Mouse (Mus musculus): ENCODE measurements around the gene Agap1.

DNA sequence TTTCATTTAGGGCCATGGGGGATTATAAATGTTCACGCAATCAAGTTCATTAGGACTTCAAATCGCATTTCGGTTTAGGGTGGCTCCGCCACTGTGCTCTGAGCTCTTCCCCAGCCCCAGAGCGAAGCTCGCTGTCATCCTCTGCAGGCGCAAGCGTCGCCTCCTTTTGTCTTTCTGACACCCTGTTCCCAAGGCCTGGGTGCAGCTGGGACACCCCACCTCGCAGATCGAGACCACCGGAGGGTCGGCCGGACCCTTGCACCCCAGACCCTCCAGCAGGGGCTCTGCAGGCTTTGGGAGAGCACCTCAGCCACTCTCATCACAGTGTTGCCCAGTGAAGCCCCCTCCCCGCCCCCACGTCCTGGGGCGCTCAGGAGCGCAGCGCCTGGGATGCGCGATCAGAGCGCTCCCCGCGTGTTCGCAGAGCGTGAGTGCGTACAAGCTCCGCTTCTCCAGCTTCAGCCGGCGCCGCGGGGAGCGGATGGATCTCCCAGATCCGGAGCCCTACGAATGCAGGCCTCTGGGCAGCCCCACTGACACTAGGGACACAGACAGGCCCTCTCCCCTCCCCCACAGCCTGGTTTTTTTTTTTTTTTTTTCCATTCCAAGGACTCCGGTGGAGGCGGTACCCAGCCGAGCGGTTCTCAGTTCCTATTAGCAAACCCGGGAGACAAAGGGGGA is 487.2 kb downstream of the Agap1 start:
- no peak for TF ChIP-seq POLR2A (IDR thresholded peaks at IDR 0.05; ENCODE audit: control insufficient read depth in 1 of 2, insufficient read depth in 1 of 2, low read depth in 1 of 2, low read length in 2 of 2, poor library complexity in 1 of 2)
- no peak for TF ChIP-seq ETS1 (IDR thresholded peaks at IDR 0.05; ENCODE audit: low read depth, low read length)
- no peak for TF ChIP-seq CTCF (IDR thresholded peaks at IDR 0.05 in 2 of 3, conservative IDR thresholded peaks at IDR 0.05 in 1 of 3; ENCODE audit: control insufficient read depth in 1 of 3, insufficient read depth in 1 of 3, low read depth in 2 of 3, low read length in 3 of 3, poor library complexity in 1 of 3, severe bottlenecking in 1 of 3)
- TF ChIP-seq USF1 (IDR thresholded peaks at IDR 0.05; ENCODE audit: low read depth, low read length): no peak
- no peak for TF ChIP-seq MEF2A (IDR thresholded peaks at IDR 0.05; ENCODE audit: extremely low read depth, insufficient replicate concordance, low read depth, low read length, poor library complexity, severe bottlenecking)
- TF ChIP-seq GATA1 (IDR thresholded peaks at IDR 0.05; ENCODE audit: low read depth, low read length): no peak
- no peak for TF ChIP-seq KAT2A (conservative IDR thresholded peaks at IDR 0.05; ENCODE audit: low read depth, low read length)

All from MEL (cell line).